Mouse (Mus musculus) forebrain, embryonic 13.5 days (tissue): ENCODE measurements around the gene Acad9. TPM values are rescaled to one million over a fixed set of nuclear protein-coding genes. Genes with fewer than 3 reads are reported as not detected.

Experiments
- ATAC-seq: fragments of 200-750 bp; cut with Nextera tagmentation; 2 replicates; pipeline ENCODE4 v1.8.0; 2017
- H3K27ac ChIP-seq: fragments of 300-500 bp; sonication (generic); 2 replicates; pipeline ENCODE4 v1.5.1; 2015; ENCODE audit warnings: inconsistent platforms, mild to moderate bottlenecking, moderate library complexity
- H3K27me3 ChIP-seq: fragments of 300-500 bp; sonication (generic); 2 replicates; pipeline ENCODE4 v1.6.1; 2015; ENCODE audit warnings: mild to moderate bottlenecking, inconsistent platforms
- H3K36me3 ChIP-seq: fragments of 300-500 bp; sonication (generic); 2 replicates; pipeline ENCODE4 v1.6.1; 2015; ENCODE audit warnings: mild to moderate bottlenecking, inconsistent platforms; ENCODE audit not compliant: poor library complexity, severe bottlenecking
- H3K4me1 ChIP-seq: fragments of 300-500 bp; sonication (generic); 2 replicates; pipeline ENCODE4 v1.6.1; 2015; ENCODE audit warnings: inconsistent platforms
- H3K4me2 ChIP-seq: fragments of 300-500 bp; sonication (generic); 2 replicates; pipeline ENCODE4 v1.6.1; 2015; ENCODE audit warnings: inconsistent platforms, mild to moderate bottlenecking, moderate library complexity
- H3K4me3 ChIP-seq: fragments of 300-500 bp; sonication (generic); 2 replicates; pipeline ENCODE4 v1.5.1; 2015; ENCODE audit warnings: mild to moderate bottlenecking, inconsistent platforms
- H3K9ac ChIP-seq: fragments of 300-500 bp; sonication (generic); 2 replicates; pipeline ENCODE4 v1.6.1; 2015; ENCODE audit warnings: mild to moderate bottlenecking, inconsistent platforms
- H3K9me3 ChIP-seq: fragments of 300-500 bp; sonication (generic); replicated peaks from 2 replicates; pipeline ENCODE4 v1.6.1; 2016; ENCODE audit warnings: inconsistent platforms
- WGBS: fragments of 180-500 bp; shearing (Covaris S2); methylation state at CpG from one replicate; pipeline ENCODE4 v1.1.7; 2015; 5-methylcytosine and 5-hydroxymethylcytosine counted together
- polyA plus RNA-seq: library from polyadenylated mRNA; unstranded; fragments of >200 nt; fragmentation: Nextera tagmentation; extraction: Ambion mirVana; gene quantifications from 2 replicates; pipeline ENCODE4 v1.2.1, GENCODE M21; 2015

Acad9 gene
- polyA plus RNA-seq: 85.3 and 88.1 TPM in 2 replicates

GRCm38 (mm10) chr3:36065843-36066651 lies at the start of gene Acad9:
TSS of gene Acad9 (plus strand) at chr3:36065979.
- Histone ChIP-seq H3K27me3 (peaks cover 24% of the 10 kb centered on the region), H3K36me3 (peaks cover 11% of the 10 kb centered on the region), H3K4me1 (peaks cover 17% of the 10 kb centered on the region), H3K4me2 (peak within 1 kb of the TSS; percentile 75), H3K9me3 (no peaks in the 10 kb centered on the region), H3K27ac (peak within 1 kb of the TSS; percentile 38; the same call in 1 of the 2 replicates), H3K4me3 (peak within 1 kb of the TSS; percentile 86), H3K9ac (peak within 1 kb of the TSS; percentile 89)
- 1% methylated on average over 49 of the region's 49 CpGs for WGBS
- ATAC-seq: peak; percentile 99

GRCm38 (mm10) chr3:36025732-36026131 lies 40.0 kb upstream of the Acad9 start:
- WGBS: 60% methylated on average over 6 of the region's 6 CpGs
- H3K36me3 ChIP-seq: no peaks in the 10 kb centered on the region

GRCm38 (mm10) chr3:36029993-36030392 lies 35.8 kb upstream of the Acad9 start:
- WGBS: 87% methylated on average over 4 of the region's 4 CpGs
- H3K36me3 ChIP-seq: no peaks in the 10 kb centered on the region

More at GRCm38 (mm10) chr3:36025732-36026131, 40.0 kb upstream of the Acad9 start:
- no peak for ATAC-seq
- Histone ChIP-seq H3K9ac (no peak overlapping the region), H3K4me1 (no peaks in the 10 kb centered on the region), H3K4me3 (no peak overlapping the region), H3K9me3 (no peaks in the 10 kb centered on the region), H3K4me2 (no peak overlapping the region), H3K27me3 (no peaks in the 10 kb centered on the region), H3K27ac (no peak overlapping the region)

GRCm38 (mm10) chr3:36031740-36032510 lies 33.9 kb upstream of the Acad9 start:
- no peaks in the 10 kb centered on the region for H3K27me3 ChIP-seq
- H3K9ac ChIP-seq: no peak overlapping the region
- no peak overlapping the region for H3K27ac ChIP-seq
- 0 out of 2 replicates have a peak, but pooled peaks have one; percentile 51 for ATAC-seq
- H3K4me1 ChIP-seq: no peaks in the 10 kb centered on the region
- 59% methylated on average over 6 of the region's 6 CpGs for WGBS
- H3K4me2 ChIP-seq: no peak overlapping the region
- H3K9me3 ChIP-seq: no peaks in the 10 kb centered on the region
- H3K36me3 ChIP-seq: no peaks in the 10 kb centered on the region
- no peak overlapping the region for H3K4me3 ChIP-seq

More at GRCm38 (mm10) chr3:36029993-36030392, 35.8 kb upstream of the Acad9 start:
- Histone ChIP-seq H3K9me3 (no peaks in the 10 kb centered on the region), H3K27ac (no peak overlapping the region), H3K4me1 (no peaks in the 10 kb centered on the region), H3K4me2 (no peak overlapping the region), H3K4me3 (no peak overlapping the region), H3K27me3 (no peaks in the 10 kb centered on the region), H3K9ac (no peak overlapping the region)
- no peak for ATAC-seq

GRCm38 (mm10) chr3:36044520-36044919 lies 21.3 kb upstream of the Acad9 start:
- Histone ChIP-seq H3K4me2 (no peak overlapping the region), H3K4me3 (no peak overlapping the region), H3K9me3 (no peaks in the 10 kb centered on the region), H3K36me3 (no peaks in the 10 kb centered on the region), H3K27ac (no peak overlapping the region), H3K4me1 (no peaks in the 10 kb centered on the region), H3K9ac (no peak overlapping the region), H3K27me3 (no peaks in the 10 kb centered on the region)
- no peak for ATAC-seq

GRCm38 (mm10) chr3:36045086-36045485 lies 20.7 kb upstream of the Acad9 start:
- no peaks in the 10 kb centered on the region for H3K9me3 ChIP-seq
- H3K4me3 ChIP-seq: no peak overlapping the region
- 84% methylated on average over 4 of the region's 4 CpGs for WGBS
- no peak for ATAC-seq
- no peaks in the 10 kb centered on the region for H3K4me1 ChIP-seq
- no peaks in the 10 kb centered on the region for H3K36me3 ChIP-seq
- H3K27ac ChIP-seq: no peak overlapping the region
- H3K9ac ChIP-seq: no peak overlapping the region
- no peaks in the 10 kb centered on the region for H3K27me3 ChIP-seq
- no peak overlapping the region for H3K4me2 ChIP-seq

GRCm38 (mm10) chr3:36049106-36049505 lies 16.7 kb upstream of the Acad9 start:
- WGBS: 82% methylated on average over 1 of the region's 1 CpGs
- ATAC-seq: no peak
- H3K9me3 ChIP-seq: no peaks in the 10 kb centered on the region

GRCm38 (mm10) chr3:36053447-36053846 lies 12.3 kb upstream of the Acad9 start, which contains the start of gene Ccdc144b:
TSS of gene Ccdc144b (minus strand) at chr3:36053547.
- H3K27ac ChIP-seq: no peak within 1 kb of the TSS
- H3K4me1 ChIP-seq: no peaks in the 10 kb centered on the region
- H3K27me3 ChIP-seq: no peaks in the 10 kb centered on the region
- no peak within 1 kb of the TSS for H3K4me3 ChIP-seq
- H3K9me3 ChIP-seq: no peaks in the 10 kb centered on the region
- no peak for ATAC-seq
- H3K4me2 ChIP-seq: no peak within 1 kb of the TSS
- no peaks in the 10 kb centered on the region for H3K36me3 ChIP-seq
- no peak within 1 kb of the TSS for H3K9ac ChIP-seq
- WGBS: 89% methylated on average over 6 of the region's 6 CpGs

More at GRCm38 (mm10) chr3:36049106-36049505, 16.7 kb upstream of the Acad9 start:
- Histone ChIP-seq H3K27me3 (no peaks in the 10 kb centered on the region), H3K4me1 (no peaks in the 10 kb centered on the region), H3K27ac (no peak overlapping the region), H3K9ac (no peak overlapping the region), H3K4me3 (no peak overlapping the region), H3K4me2 (no peak overlapping the region), H3K36me3 (no peaks in the 10 kb centered on the region)

GRCm38 (mm10) chr3:36060096-36060850 lies 5.5 kb upstream of the Acad9 start:
- H3K9me3 ChIP-seq: no peaks in the 10 kb centered on the region
- H3K4me1 ChIP-seq: no peaks in the 10 kb centered on the region
- ATAC-seq: 0 out of 2 replicates have a peak, but pooled peaks have one; percentile 27
- no peaks in the 10 kb centered on the region for H3K36me3 ChIP-seq
- H3K4me3 ChIP-seq: no peak overlapping the region
- 34% methylated on average over 8 of the region's 8 CpGs for WGBS
- H3K4me2 ChIP-seq: no peak overlapping the region
- H3K27ac ChIP-seq: no peak overlapping the region
- H3K27me3 ChIP-seq: peaks cover 24% of the 10 kb centered on the region
- H3K9ac ChIP-seq: no peak overlapping the region

- Histone ChIP-seq H3K4me1 (peaks cover 17% of the 10 kb centered on the region), H3K4me2 (no peak overlapping the region), H3K36me3 (no peaks in the 10 kb centered on the region), H3K9ac (no peak overlapping the region), H3K4me3 (no peak overlapping the region), H3K9me3 (no peaks in the 10 kb centered on the region), H3K27ac (no peak overlapping the region), H3K27me3 (peaks cover 24% of the 10 kb centered on the region)
- 94% methylated on average over 1 of the region's 1 CpGs for WGBS
- ATAC-seq: no peak
Measured at GRCm38 (mm10) chr3:36064592-36065061, 1.2 kb upstream of the Acad9 start.

- peaks cover 24% of the 10 kb centered on the region for H3K27me3 ChIP-seq
- no peaks in the 10 kb centered on the region for H3K9me3 ChIP-seq
- peaks cover 17% of the 10 kb centered on the region for H3K4me1 ChIP-seq
- 0 out of 2 replicates have a peak, but pooled peaks have one; percentile 4 for ATAC-seq
- WGBS: 95% methylated on average over 2 of the region's 2 CpGs
- peak overlapping the region; percentile 75 for H3K4me2 ChIP-seq
- H3K9ac ChIP-seq: no peak overlapping the region
- no peak overlapping the region for H3K27ac ChIP-seq
- peaks cover 4% of the 10 kb centered on the region; the same call in 1 of the 2 replicates for H3K36me3 ChIP-seq
- peak overlapping the region; percentile 86 for H3K4me3 ChIP-seq
Measured at GRCm38 (mm10) chr3:36065166-36065565, 613 bp upstream of the Acad9 start.
